Mouse (Mus musculus) forebrain, postnatal 0 days (tissue): ENCODE data around the gene Nudt15. TPM values are rescaled to one million over a fixed set of nuclear protein-coding genes. Genes with fewer than 3 reads are reported as not detected.
A peak's percentile ranks its signal among the peaks of the same experiment; 100 is the strongest.

Experiments used
- ATAC-seq: fragments of 200-750 bp; cut with Nextera tagmentation; 2 replicates; pipeline ENCODE4 v1.8.0; 2017; ENCODE audit warnings: mild to moderate bottlenecking, moderate library complexity
- DNase-seq: peaks from one replicate; pipeline ENCODE4 v3.0.0-alpha.2; 2015
- H3K27ac ChIP-seq: fragments of 300-500 bp; sonication (generic); 2 replicates; pipeline ENCODE4 v1.5.1; 2014; ENCODE audit warnings: low read depth, mild to moderate bottlenecking, antibody characterized with exemption, low read length, moderate library complexity, mixed read lengths
- H3K27me3 ChIP-seq: fragments of 300-500 bp; sonication (generic); 2 replicates; pipeline ENCODE4 v1.6.1; 2014; ENCODE audit warnings: mild to moderate bottlenecking, low read length, mixed read lengths; ENCODE audit not compliant: insufficient read depth
- H3K36me3 ChIP-seq: fragments of 300-500 bp; sonication (generic); 2 replicates; pipeline ENCODE4 v1.6.1; 2014; ENCODE audit warnings: mild to moderate bottlenecking, moderate library complexity; ENCODE audit not compliant: insufficient read depth
- H3K4me1 ChIP-seq: fragments of 300-500 bp; sonication (generic); 2 replicates; pipeline ENCODE4 v1.6.1; 2014; ENCODE audit warnings: antibody characterized with exemption; ENCODE audit not compliant: insufficient read depth
- H3K4me2 ChIP-seq: fragments of 300-500 bp; sonication (generic); 2 replicates; pipeline ENCODE4 v1.6.1; 2014; ENCODE audit warnings: low read depth, mild to moderate bottlenecking, moderate library complexity
- H3K4me3 ChIP-seq: fragments of 300-500 bp; sonication (generic); 2 replicates; pipeline ENCODE4 v1.5.1; 2014; ENCODE audit warnings: low read depth, low read length, mixed read lengths
- H3K9ac ChIP-seq: fragments of 300-500 bp; sonication (generic); 2 replicates; pipeline ENCODE4 v1.6.1; 2014; ENCODE audit warnings: mild to moderate bottlenecking
- H3K9me3 ChIP-seq: fragments of 300-500 bp; sonication (generic); 2 replicates; pipeline ENCODE4 v1.6.1; 2016; ENCODE audit warnings: low read length
- CTCF ChIP-seq: sonication (generic); IDR thresholded peaks from 2 replicates; pipeline ENCODE4 v1.5.1; 2016; ENCODE audit warnings: antibody characterized with exemption, control low read depth, low read depth
- WGBS: fragments of 180-500 bp; shearing (Covaris S2); extraction: QIAGEN DNeasy Blood & Tissue Kit; methylation state at CpG from one replicate; pipeline ENCODE4 v1.1.7; 2014; 5-methylcytosine and 5-hydroxymethylcytosine counted together
- polyA plus RNA-seq: library from polyadenylated mRNA; unstranded; fragments of >200 nt; fragmentation: Nextera tagmentation; extraction: Ambion mirVana; gene quantifications from 2 replicates; pipeline ENCODE4 v1.2.1, GENCODE M21; 2015
- total RNA-seq: library from RNA; depleted of rRNA; stranded (reverse); fragments of >200 nt; gene quantifications from 2 replicates; pipeline ENCODE4 v1.2.3, GENCODE M21; 2014

Gene Nudt15
- total and polyA plus RNA-seq, 2 experiments from 2014 or later = 8.5 to 9.4 TPM

- 68% methylated on average over 5 of the region's 5 CpGs for WGBS
- no peak overlapping the region for H3K4me2 ChIP-seq
- H3K4me3 ChIP-seq = no peak overlapping the region
- H3K9ac ChIP-seq = no peak overlapping the region
- TF ChIP-seq CTCF = no peak
- DNase-seq = no peak
- H3K4me1 ChIP-seq = no peaks in the 10 kb centered on the region
- H3K9me3 ChIP-seq = no peaks in the 10 kb centered on the region
- H3K36me3 ChIP-seq = no peaks in the 10 kb centered on the region
- H3K27ac ChIP-seq = no peak overlapping the region
- no peaks in the 10 kb centered on the region for H3K27me3 ChIP-seq
- ATAC-seq = no peak
Observed at GRCm38 (mm10) chr14:73483516-73484229, 64.4 kb downstream of the Nudt15 start.

GRCm38 (mm10) chr14:73479771-73480170 lies 68.3 kb downstream of the Nudt15 start:
- no peak for TF ChIP-seq CTCF
- ATAC-seq = no peak
- Histone ChIP-seq H3K9ac (no peak overlapping the region), H3K9me3 (no peaks in the 10 kb centered on the region), H3K27ac (no peak overlapping the region), H3K27me3 (no peaks in the 10 kb centered on the region), H3K36me3 (no peaks in the 10 kb centered on the region), H3K4me2 (no peak overlapping the region), H3K4me1 (no peaks in the 10 kb centered on the region), H3K4me3 (no peak overlapping the region)
- no peak for DNase-seq
- 23% methylated on average over 1 of the region's 1 CpGs for WGBS

- Histone ChIP-seq H3K36me3 (no peaks in the 10 kb centered on the region), H3K4me3 (no peak overlapping the region), H3K27ac (no peak overlapping the region), H3K9ac (no peak overlapping the region), H3K9me3 (no peaks in the 10 kb centered on the region), H3K4me1 (no peaks in the 10 kb centered on the region), H3K27me3 (no peaks in the 10 kb centered on the region), H3K4me2 (no peak overlapping the region)
- DNase-seq = no peak
- no peak for ATAC-seq
- no peak for TF ChIP-seq CTCF
- WGBS = 80% methylated on average over 3 of the region's 3 CpGs
Observed at GRCm38 (mm10) chr14:73478321-73478720, 69.7 kb downstream of the Nudt15 start.

GRCm38 (mm10) chr14:73477077-73477476 lies 71.0 kb downstream of the Nudt15 start:
- no peaks in the 10 kb centered on the region for H3K36me3 ChIP-seq
- H3K27ac ChIP-seq = no peak overlapping the region
- no peaks in the 10 kb centered on the region for H3K4me1 ChIP-seq
- H3K4me3 ChIP-seq = no peak overlapping the region
- H3K27me3 ChIP-seq = no peaks in the 10 kb centered on the region
- ATAC-seq (no peak), DNase-seq (no peak)
- no peak overlapping the region for H3K9ac ChIP-seq
- H3K4me2 ChIP-seq = no peak overlapping the region
- 95% methylated on average over 10 of the region's 10 CpGs for WGBS
- no peak for TF ChIP-seq CTCF
- H3K9me3 ChIP-seq = no peaks in the 10 kb centered on the region

GRCm38 (mm10) chr14:73476361-73476934 lies 71.6 kb downstream of the Nudt15 start:
- no peak overlapping the region for H3K27ac ChIP-seq
- ATAC-seq = peak; percentile 51
- TF ChIP-seq CTCF = no peak

GRCm38 (mm10) chr14:73475506-73475905 lies 72.5 kb downstream of the Nudt15 start:
- Histone ChIP-seq H3K9ac (no peak overlapping the region), H3K36me3 (no peaks in the 10 kb centered on the region), H3K27ac (no peak overlapping the region), H3K9me3 (no peaks in the 10 kb centered on the region), H3K27me3 (no peaks in the 10 kb centered on the region), H3K4me1 (no peaks in the 10 kb centered on the region), H3K4me3 (no peak overlapping the region), H3K4me2 (no peak overlapping the region)
- no peak for DNase-seq
- ATAC-seq = no peak
- WGBS = 54% methylated on average over 7 of the region's 7 CpGs
- no peak for TF ChIP-seq CTCF

More at GRCm38 (mm10) chr14:73476361-73476934, 71.6 kb downstream of the Nudt15 start:
- Histone ChIP-seq H3K9me3 (no peaks in the 10 kb centered on the region), H3K4me2 (no peak overlapping the region), H3K9ac (no peak overlapping the region), H3K4me1 (no peaks in the 10 kb centered on the region), H3K4me3 (no peak overlapping the region), H3K27me3 (no peaks in the 10 kb centered on the region), H3K36me3 (no peaks in the 10 kb centered on the region)
- DNase-seq = no peak
- 52% methylated on average over 8 of the region's 8 CpGs for WGBS

- ATAC-seq = peak; percentile 60
- no peaks in the 10 kb centered on the region for H3K4me1 ChIP-seq
- no peaks in the 10 kb centered on the region for H3K9me3 ChIP-seq
- no peaks in the 10 kb centered on the region for H3K36me3 ChIP-seq
- H3K4me3 ChIP-seq = no peak overlapping the region
- WGBS = 9% methylated on average over 7 of the region's 7 CpGs
- no peak overlapping the region for H3K27ac ChIP-seq
- DNase-seq = peak; percentile 69
- peak; percentile 68 for TF ChIP-seq CTCF
- H3K27me3 ChIP-seq = no peaks in the 10 kb centered on the region
- H3K9ac ChIP-seq = no peak overlapping the region
- H3K4me2 ChIP-seq = no peak overlapping the region
Observed at GRCm38 (mm10) chr14:73474636-73475093, 73.4 kb downstream of the Nudt15 start.
